Mouse (Mus musculus) liver, embryonic 14.5 days (tissue): Measurements from ENCODE around the gene Krt79.

Experiments used
- CTCF ChIP-seq: IDR thresholded peaks from 2 replicates; pipeline ENCODE4 v1.5.1; 2016; ENCODE audit warnings: antibody characterized with exemption, low read depth, control low read depth
- EP300 ChIP-seq: IDR thresholded peaks from 2 replicates; pipeline ENCODE4 v1.6.1; 2016; ENCODE audit warnings: antibody characterized with exemption, low read depth

DNA sequence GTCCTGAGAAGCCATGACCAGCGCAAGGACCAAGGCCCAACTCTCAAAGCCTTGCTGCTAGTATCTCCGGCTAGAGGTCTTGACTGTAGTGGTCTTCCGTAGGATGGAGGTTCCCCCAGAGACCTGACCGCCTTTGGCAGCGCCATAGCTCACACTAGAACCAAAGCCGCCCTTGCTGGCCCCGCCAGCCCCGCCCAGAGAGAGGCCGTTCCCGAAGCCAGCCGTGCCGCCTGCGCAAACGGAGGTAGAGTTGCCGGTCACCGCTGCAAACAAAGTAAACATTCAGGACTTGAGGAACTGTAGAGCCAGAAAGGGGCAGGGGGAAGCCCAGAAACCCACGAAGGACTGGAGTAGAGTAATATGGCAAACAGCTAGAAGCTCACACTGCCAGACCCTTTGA, 10.5 kb downstream of the Krt79 start:
- TF ChIP-seq CTCF = no peak
- TF ChIP-seq EP300 = no peak
